ENCODE assay signal across 9 mouse cellular contexts in the genomic region with DNA sequence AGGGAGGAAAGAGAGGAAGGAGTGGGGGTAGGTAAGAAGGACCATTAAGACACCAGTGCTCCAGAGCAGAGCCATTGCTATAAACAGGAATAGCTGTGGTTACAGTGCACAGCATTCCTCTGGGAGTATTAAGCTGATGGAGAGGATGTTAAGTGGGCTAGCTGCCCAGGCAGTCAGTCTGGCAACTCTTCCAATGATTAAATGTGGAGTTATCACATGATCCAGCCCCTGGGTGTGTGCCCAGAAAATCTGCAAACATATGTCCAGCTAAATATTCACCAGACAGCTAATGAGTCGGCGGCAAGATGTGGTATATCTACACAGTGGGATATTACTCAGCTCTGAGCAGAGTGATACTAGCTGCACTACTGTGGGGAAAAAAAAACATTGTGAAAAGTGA.
A peak's percentile ranks its signal among the peaks of the same experiment; 100 is the strongest.
DNase-seq lines count a peak whose midpoint lies in the region; ATAC-seq lines count a peak whose summit lies in the region.
"Had no signal": no experiment of that assay in that cellular context is flagged by ENCODE, and none has a peak within 500 bp of the region (broad histone marks: within the 10 kb centered on the region; RNA-seq: fewer than 3 reads in every experiment).

No protein-coding gene starts in this region.

- no peak for DNase-seq in hindbrain, embryonic 10.5 days (ENCODE audit: low spot score)
- DNase-seq in cerebellum, postnatal 10 days: peak; percentile 95 to 96
- DNase-seq in kidney, postnatal 14 days: peak; percentile 88
- peak; percentile 66 to 71 for DNase-seq in lung, adult 18-20 months
- peak; percentile 77 for DNase-seq in skeletal muscle tissue, adult 2 months (ENCODE audit: low read depth, low spot score)
- DNase-seq in yolk sac, embryonic 10.5 days (ENCODE audit: low spot score): no peak

- peaks cover 6% of the 10 kb centered on the region; the same call in 1 of the 2 replicates for H3K27me3 ChIP-seq in hindbrain, embryonic 13.5 days
- H3K27me3 ChIP-seq in hindbrain, embryonic 10.5 days (ENCODE audit: insufficient read depth, poor library complexity, severe bottlenecking): no peaks in the 10 kb centered on the region
- no peaks in the 10 kb centered on the region for H3K27me3 ChIP-seq in heart, embryonic 12.5 days (replicated peaks)

- no peak overlapping the region for H3K9ac ChIP-seq in hindbrain, embryonic 13.5 days
- H3K9ac ChIP-seq in heart, embryonic 12.5 days: no peak overlapping the region

- H3K4me2 ChIP-seq in hindbrain, embryonic 13.5 days: no peak overlapping the region
- H3K4me2 ChIP-seq in heart, embryonic 12.5 days: no peak overlapping the region

- no peak overlapping the region for H3K27ac ChIP-seq in hindbrain, embryonic 13.5 days
- H3K27ac ChIP-seq in hindbrain, embryonic 10.5 days: no peak overlapping the region
- H3K27ac ChIP-seq in heart, embryonic 12.5 days (ENCODE audit: poor library complexity, severe bottlenecking): no peak overlapping the region

- peak; percentile 65 for ATAC-seq in hindbrain, embryonic 13.5 days (ENCODE audit: low FRiP score)
- peak; percentile 70; the same call in 1 of the 2 replicates for ATAC-seq in heart, embryonic 12.5 days (ENCODE audit: insufficient number of reproducible peaks, low FRiP score)

- peaks cover 8% of the 10 kb centered on the region for H3K4me1 ChIP-seq in hindbrain, embryonic 13.5 days (replicated peaks)
- H3K4me1 ChIP-seq in hindbrain, embryonic 10.5 days (replicated peaks): peaks cover 17% of the 10 kb centered on the region
- H3K4me1 ChIP-seq in heart, embryonic 12.5 days (replicated peaks): peaks cover 22% of the 10 kb centered on the region

- H3K9me3 ChIP-seq in hindbrain, embryonic 13.5 days: no peaks in the 10 kb centered on the region
- no peaks in the 10 kb centered on the region for H3K9me3 ChIP-seq in hindbrain, embryonic 10.5 days
- no peaks in the 10 kb centered on the region; the same call in 1 of the 2 replicates for H3K9me3 ChIP-seq in heart, embryonic 12.5 days (replicated peaks)
- H3K9me3 ChIP-seq: G1E had no signal

- H3K4me3 ChIP-seq in hindbrain, embryonic 13.5 days: no peak overlapping the region
- no peak overlapping the region for H3K4me3 ChIP-seq in hindbrain, embryonic 10.5 days
- H3K4me3 ChIP-seq in heart, embryonic 12.5 days: no peak overlapping the region

- no peaks in the 10 kb centered on the region for H3K36me3 ChIP-seq in hindbrain, embryonic 13.5 days
- no peaks in the 10 kb centered on the region for H3K36me3 ChIP-seq in hindbrain, embryonic 10.5 days
- no peaks in the 10 kb centered on the region for H3K36me3 ChIP-seq in heart, embryonic 12.5 days
- H3K36me3 ChIP-seq: G1E had no signal

- 59% methylated on average over 2 of the region's 2 CpGs for WGBS in hindbrain, embryonic 13.5 days
- WGBS in hindbrain, embryonic 10.5 days: 98% methylated on average over 2 of the region's 2 CpGs
- WGBS in heart, embryonic 12.5 days: 36% methylated on average over 2 of the region's 2 CpGs

Comparison
In these comparisons a context has a peak if more than half of its experiments do, and no peak if none do; other contexts are left out.
1. DNase-seq: peak in cerebellum, postnatal 10 days (2 of 2), kidney, postnatal 14 days (single experiment), lung, adult 18-20 months (2 of 2) and skeletal muscle tissue, adult 2 months (single experiment); none in hindbrain, embryonic 10.5 days (single experiment) and yolk sac, embryonic 10.5 days (single experiment).